Mouse (Mus musculus) embryo, embryonic 10.5 days (tissue): Measurements from ENCODE around the gene Mog.
"Not testable (repeated sequence)": the region's sequence is repeated elsewhere in the genome, so short reads cannot be mapped to it uniquely, and the experiment has no call there.

Source experiments
- DNase-seq: peaks from one replicate; pipeline ENCODE4 v3.0.0-alpha.2; 2015; ENCODE audit warnings: low spot score

Mog gene

GRCm38 (mm10) chr17:37045611-37046311 lies 22.6 kb upstream of the Mog start, which contains the start of gene Gabbr1:
Gabbr1 (plus strand) TSS chr17:37045966.
- peak; percentile 89 for DNase-seq

- no peak for DNase-seq
Measured at GRCm38 (mm10) chr17:37044651-37045244, 21.6 kb upstream of the Mog start.

- no peak for DNase-seq
Measured at GRCm38 (mm10) chr17:37039127-37039894, 16.1 kb upstream of the Mog start.

GRCm38 (mm10) chr17:37029162-37029561 lies 6.0 kb upstream of the Mog start:
- DNase-seq, result no peak

- DNase-seq, result peak; percentile 99
Measured at GRCm38 (mm10) chr17:37028683-37029120, 5.5 kb upstream of the Mog start.

GRCm38 (mm10) chr17:37028212-37028611 lies 5.0 kb upstream of the Mog start:
- no peak for DNase-seq

- no peak for DNase-seq
Measured at GRCm38 (mm10) chr17:37027486-37027885, 4.3 kb upstream of the Mog start.

GRCm38 (mm10) chr17:37026425-37026824 lies 3.2 kb upstream of the Mog start:
- no peak for DNase-seq

- DNase-seq, result not testable (repeated sequence)
Measured at GRCm38 (mm10) chr17:37019242-37019641, 4.0 kb downstream of the Mog start.

GRCm38 (mm10) chr17:37018328-37018727 lies 4.9 kb downstream of the Mog start:
- DNase-seq, result no peak

GRCm38 (mm10) chr17:37016333-37016732 lies 6.9 kb downstream of the Mog start:
- DNase-seq, result no peak

GRCm38 (mm10) chr17:37012141-37012540 lies 11.1 kb downstream of the Mog start:
- DNase-seq, result no peak

- DNase-seq, result no peak
Measured at GRCm38 (mm10) chr17:37011719-37012118, 11.5 kb downstream of the Mog start.

- no peak for DNase-seq
Measured at GRCm38 (mm10) chr17:37009460-37010042, 13.6 kb downstream of the Mog start.

- DNase-seq, result no peak
Measured at GRCm38 (mm10) chr17:37008161-37008560, 15.0 kb downstream of the Mog start.

GRCm38 (mm10) chr17:37003366-37003765 lies 19.8 kb downstream of the Mog start:
- peak; percentile 38 for DNase-seq

- peak; percentile 90 for DNase-seq
Measured at GRCm38 (mm10) chr17:37002364-37003330, 20.6 kb downstream of the Mog start.

GRCm38 (mm10) chr17:37000863-37001262 lies 22.3 kb downstream of the Mog start, which contains the start of gene Zfp57:
Zfp57 (plus strand) TSS chr17:37001163.
- no peak for DNase-seq

- DNase-seq, result no peak
Measured at GRCm38 (mm10) chr17:36998477-36998876, 24.7 kb downstream of the Mog start.

- peak; percentile 93 for DNase-seq
Measured at GRCm38 (mm10) chr17:36997033-36997735, 26.0 kb downstream of the Mog start.

GRCm38 (mm10) chr17:36995448-36995847 lies 27.8 kb downstream of the Mog start:
- no peak for DNase-seq
